9 mouse cellular contexts compared by ENCODE assay signal in the genomic region with DNA sequence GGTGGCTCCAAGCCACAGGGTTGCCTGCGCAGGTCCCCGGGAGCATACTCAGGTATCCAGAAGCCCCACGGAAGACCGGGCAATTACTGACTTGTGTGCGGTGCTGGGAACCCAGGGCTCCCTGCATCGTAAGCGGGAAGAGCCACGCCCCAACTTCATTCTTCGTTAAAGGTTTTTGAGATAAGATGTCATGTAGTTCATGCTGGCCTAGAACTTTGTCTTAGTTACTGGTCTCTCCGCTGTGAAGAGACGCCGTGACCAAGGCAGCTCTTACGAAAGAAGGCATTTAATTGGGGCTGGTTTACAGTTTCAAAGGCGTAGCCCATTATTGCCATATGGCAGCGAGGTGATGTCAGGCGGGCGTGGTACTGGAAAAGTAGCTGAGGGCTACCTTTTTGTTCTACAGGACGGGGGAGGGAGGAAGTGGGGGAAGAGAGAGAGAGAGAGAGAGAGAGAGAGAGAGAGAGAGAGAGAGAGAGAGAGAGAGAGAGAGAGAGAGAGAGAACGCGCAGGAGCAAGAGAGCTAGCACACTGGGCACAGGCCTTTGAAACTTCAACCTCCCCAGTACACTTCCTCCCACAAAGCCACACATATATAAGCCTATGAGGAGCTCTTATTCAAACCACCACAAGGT. TPM values are rescaled to one million over a fixed set of nuclear protein-coding genes. Genes with fewer than 3 reads are reported as not detected.
DNase-seq lines count a peak whose midpoint lies in the region; ATAC-seq lines count a peak whose summit lies in the region.
"Had no signal": no experiment of that assay in that cellular context is flagged by ENCODE, and none has a peak within 500 bp of the region (broad histone marks: within the 10 kb centered on the region; RNA-seq: fewer than 3 reads in every experiment).

No protein-coding gene starts in this region.

- H3K9ac ChIP-seq in hindbrain, embryonic 12.5 days = no peak overlapping the region
- H3K9ac ChIP-seq in hindbrain, embryonic 14.5 days = no peak overlapping the region
- no peak overlapping the region for H3K9ac ChIP-seq in intestine, embryonic 16.5 days (ENCODE audit: low read depth, low read length)

- no peak for DNase-seq in hindbrain, embryonic 14.5 days (ENCODE audit: low spot score)
- DNase-seq in MEL-GATA-1-ER (ENCODE audit: extremely low read depth, low read depth) = peak; percentile 71
- peak; percentile 87 for DNase-seq in naive thymus-derived CD4-positive, alpha-beta T cell, adult 2 months (ENCODE audit: low read depth)
- DNase-seq in spleen, postnatal 14 days (ENCODE audit: low spot score in 2 of 2) = no peak
- no peak for DNase-seq in right cerebral cortex, postnatal 25 days
- no peak for DNase-seq in kidney, postnatal 10 days

- H3K27ac ChIP-seq in hindbrain, embryonic 12.5 days = no peak overlapping the region
- no peak overlapping the region for H3K27ac ChIP-seq in hindbrain, embryonic 14.5 days
- no peak overlapping the region for H3K27ac ChIP-seq in intestine, embryonic 16.5 days (ENCODE audit: low read length)

- H3K27me3 ChIP-seq in hindbrain, embryonic 12.5 days = no peaks in the 10 kb centered on the region
- no peaks in the 10 kb centered on the region for H3K27me3 ChIP-seq in hindbrain, embryonic 14.5 days (ENCODE audit: control insufficient read depth, insufficient read depth, low read length)
- H3K27me3 ChIP-seq in intestine, embryonic 16.5 days (replicated peaks; ENCODE audit: control insufficient read depth, insufficient read depth, low read length) = no peaks in the 10 kb centered on the region

- no peak for ATAC-seq in hindbrain, embryonic 12.5 days (ENCODE audit: low FRiP score)
- ATAC-seq in hindbrain, embryonic 14.5 days (ENCODE audit: low FRiP score) = no peak
- ATAC-seq in intestine, embryonic 16.5 days = peak; percentile 75
- ATAC-seq: forebrain, embryonic 16.5 days had no signal

- H3K36me3 ChIP-seq in hindbrain, embryonic 12.5 days = peaks cover 27% of the 10 kb centered on the region
- peaks cover 21% of the 10 kb centered on the region for H3K36me3 ChIP-seq in hindbrain, embryonic 14.5 days (replicated peaks; ENCODE audit: control insufficient read depth, insufficient read depth)
- H3K36me3 ChIP-seq in intestine, embryonic 16.5 days (ENCODE audit: control insufficient read depth, insufficient read depth, low read length) = peaks cover 2% of the 10 kb centered on the region; the same call in 1 of the 2 replicates

- 0 out of 2 replicates have a peak overlapping the region, but pooled peaks have one; percentile 1 for H3K4me2 ChIP-seq in hindbrain, embryonic 12.5 days (replicated peaks)
- no peak overlapping the region for H3K4me2 ChIP-seq in hindbrain, embryonic 14.5 days (replicated peaks)
- H3K4me2 ChIP-seq in intestine, embryonic 16.5 days (ENCODE audit: low read depth, low read length) = 0 out of 2 replicates have a peak overlapping the region, but pooled peaks have one; percentile 33

- H3K4me3 ChIP-seq in hindbrain, embryonic 12.5 days = no peak overlapping the region
- H3K4me3 ChIP-seq in hindbrain, embryonic 14.5 days (replicated peaks; ENCODE audit: low read length) = no peak overlapping the region
- H3K4me3 ChIP-seq in intestine, embryonic 16.5 days (ENCODE audit: low read length) = no peak overlapping the region

- H3K9me3 ChIP-seq in hindbrain, embryonic 12.5 days (replicated peaks) = no peaks in the 10 kb centered on the region
- H3K9me3 ChIP-seq in hindbrain, embryonic 14.5 days (ENCODE audit: control insufficient read depth, low read length) = no peaks in the 10 kb centered on the region
- no peaks in the 10 kb centered on the region for H3K9me3 ChIP-seq in intestine, embryonic 16.5 days (ENCODE audit: control insufficient read depth, low read length)

- 51% methylated on average over 18 of the region's 20 CpGs for WGBS in hindbrain, embryonic 12.5 days
- WGBS in hindbrain, embryonic 14.5 days = 65% methylated on average over 20 of the region's 20 CpGs
- WGBS in intestine, embryonic 16.5 days = 48% methylated on average over 20 of the region's 20 CpGs

- 0 out of 2 replicates have a peak, but pooled peaks cover 2% of the 10 kb centered on the region for H3K4me1 ChIP-seq in hindbrain, embryonic 12.5 days
- no peaks in the 10 kb centered on the region for H3K4me1 ChIP-seq in hindbrain, embryonic 14.5 days (replicated peaks; ENCODE audit: control insufficient read depth, insufficient read depth, low read length)
- H3K4me1 ChIP-seq in intestine, embryonic 16.5 days (ENCODE audit: control insufficient read depth, insufficient read depth, low read length) = 0 out of 2 replicates have a peak, but pooled peaks cover 2% of the 10 kb centered on the region

RNA-seq across cellular contexts. Expression of a gene that starts 7.7 kb away (rescaled TPM):
- 80.3 and 91.6 TPM in 2 replicates for polyA plus RNA-seq in hindbrain, embryonic 12.5 days (2016; fragmentation: Nextera tagmentation; extraction: Ambion mirVana)
- polyA plus RNA-seq in hindbrain, embryonic 14.5 days (2014; fragmentation: Nextera tagmentation; extraction: Ambion mirVana) = 63.0 and 68.0 TPM in 2 replicates
- polyA plus RNA-seq in intestine, embryonic 16.5 days (2015; fragmentation: Nextera tagmentation; extraction: Ambion mirVana) = 63.8 and 73.2 TPM in 2 replicates

RNA-seq across cellular contexts. Expression of a gene that starts 18.9 kb away (rescaled TPM):
- 0.08 TPM in 1 of 2 replicates, not detected in the other for polyA plus RNA-seq in hindbrain, embryonic 12.5 days (2016; fragmentation: Nextera tagmentation; extraction: Ambion mirVana)
- polyA plus RNA-seq in hindbrain, embryonic 14.5 days (2014; fragmentation: Nextera tagmentation; extraction: Ambion mirVana) = 1.5 and 3.2 TPM in 2 replicates
- polyA plus RNA-seq in intestine, embryonic 16.5 days (2015; fragmentation: Nextera tagmentation; extraction: Ambion mirVana) = 0.05 TPM in 1 of 2 replicates, not detected in the other

RNA-seq across cellular contexts. Expression of a gene that starts 23.1 kb away (rescaled TPM):
- polyA plus RNA-seq in hindbrain, embryonic 12.5 days (2016; fragmentation: Nextera tagmentation; extraction: Ambion mirVana) = 0.46 and 1.7 TPM in 2 replicates
- 0.20 and 0.41 TPM in 2 replicates for polyA plus RNA-seq in hindbrain, embryonic 14.5 days (2014; fragmentation: Nextera tagmentation; extraction: Ambion mirVana)
- 1.8 and 2.0 TPM in 2 replicates for polyA plus RNA-seq in intestine, embryonic 16.5 days (2015; fragmentation: Nextera tagmentation; extraction: Ambion mirVana)

RNA-seq across cellular contexts. Expression of a gene that starts 30.4 kb away (rescaled TPM):
- 6.9 and 7.2 TPM in 2 replicates for polyA plus RNA-seq in hindbrain, embryonic 12.5 days (2016; fragmentation: Nextera tagmentation; extraction: Ambion mirVana)
- polyA plus RNA-seq in hindbrain, embryonic 14.5 days (2014; fragmentation: Nextera tagmentation; extraction: Ambion mirVana) = 1.5 and 1.6 TPM in 2 replicates
- polyA plus RNA-seq in intestine, embryonic 16.5 days (2015; fragmentation: Nextera tagmentation; extraction: Ambion mirVana) = 14.9 and 16.2 TPM in 2 replicates

Comparison
In these comparisons a context has a peak if more than half of its experiments do, and no peak if none do; other contexts are left out.
1. DNase-seq: peak in MEL-GATA-1-ER (single experiment) and naive thymus-derived CD4-positive, alpha-beta T cell, adult 2 months (single experiment); none in hindbrain, embryonic 14.5 days (single experiment), spleen, postnatal 14 days (0 of 2), right cerebral cortex, postnatal 25 days (single experiment) and kidney, postnatal 10 days (single experiment).